Mouse (Mus musculus) hindbrain, embryonic 12.5 days (tissue): ENCODE results near the gene Podxl2. TPM values are rescaled to one million over a fixed set of nuclear protein-coding genes. Genes with fewer than 3 reads are reported as not detected.
A peak's percentile ranks its signal among the peaks of the same experiment; 100 is the strongest.

Source experiments
- ATAC-seq: fragments of 200-750 bp; cut with Nextera tagmentation; 2 replicates; pipeline ENCODE4 v1.8.0; 2017; ENCODE audit warnings: moderate TSS enrichment; ENCODE audit not compliant: low FRiP score
- H3K27ac ChIP-seq: fragments of 300-500 bp; sonication (generic); 2 replicates; pipeline ENCODE4 v1.5.1; 2016; ENCODE audit warnings: mild to moderate bottlenecking
- H3K27me3 ChIP-seq: fragments of 300-500 bp; sonication (generic); 2 replicates; pipeline ENCODE4 v1.6.1; 2016; ENCODE audit warnings: mild to moderate bottlenecking
- H3K36me3 ChIP-seq: fragments of 300-500 bp; sonication (generic); 2 replicates; pipeline ENCODE4 v1.6.1; 2016; ENCODE audit warnings: mild to moderate bottlenecking
- H3K4me1 ChIP-seq: fragments of 300-500 bp; sonication (generic); 2 replicates; pipeline ENCODE4 v1.6.1; 2016
- H3K4me2 ChIP-seq: fragments of 300-500 bp; sonication (generic); replicated peaks from 2 replicates; pipeline ENCODE4 v1.6.1; 2016; ENCODE audit warnings: mild to moderate bottlenecking
- H3K4me3 ChIP-seq: fragments of 300-500 bp; sonication (generic); 2 replicates; pipeline ENCODE4 v1.5.1; 2016; ENCODE audit warnings: mild to moderate bottlenecking
- H3K9ac ChIP-seq: fragments of 300-500 bp; sonication (generic); 2 replicates; pipeline ENCODE4 v1.6.1; 2016; ENCODE audit warnings: mild to moderate bottlenecking, moderate library complexity
- H3K9me3 ChIP-seq: fragments of 300-500 bp; sonication (generic); replicated peaks from 2 replicates; pipeline ENCODE4 v1.6.1; 2016; ENCODE audit warnings: mild to moderate bottlenecking
- WGBS: fragments of 180-500 bp; shearing (Covaris S2); methylation state at CpG from one replicate; pipeline ENCODE4 v1.1.7; 2016; 5-methylcytosine and 5-hydroxymethylcytosine counted together
- polyA plus RNA-seq: library from polyadenylated mRNA; unstranded; fragments of >200 nt; fragmentation: Nextera tagmentation; extraction: Ambion mirVana; gene quantifications from 2 replicates; pipeline ENCODE4 v1.2.1, GENCODE M21; 2016

Podxl2 gene
- polyA plus RNA-seq, 1 experiment from 2014 or later, result 386 TPM

DNA sequence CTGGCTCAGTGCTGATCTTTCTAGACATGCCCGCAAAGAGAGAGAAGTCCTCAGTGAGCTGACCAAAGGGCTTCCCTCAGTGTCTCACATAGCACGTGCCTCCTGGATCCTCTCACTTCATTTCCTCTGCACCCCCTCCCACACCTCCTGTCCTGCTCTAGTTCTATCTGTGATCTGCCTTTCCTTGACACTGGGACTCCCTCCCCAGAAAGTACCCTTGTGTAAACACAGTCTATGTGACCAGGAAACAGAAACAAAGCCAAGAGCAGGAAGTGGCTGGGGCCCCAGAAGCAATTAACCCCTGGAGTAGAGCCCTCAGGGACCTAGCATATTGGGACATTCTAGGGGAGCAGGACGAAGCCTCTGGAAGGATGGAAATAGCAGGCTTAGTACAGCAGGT is 54.0 kb downstream of the Podxl2 start:
- Histone ChIP-seq H3K9ac (no peak overlapping the region), H3K9me3 (no peaks in the 10 kb centered on the region), H3K36me3 (no peaks in the 10 kb centered on the region), H3K27me3 (no peaks in the 10 kb centered on the region), H3K4me2 (no peak overlapping the region), H3K4me3 (no peak overlapping the region), H3K4me1 (0 out of 2 replicates have a peak, but pooled peaks cover 3% of the 10 kb centered on the region), H3K27ac (no peak overlapping the region)
- WGBS, result 59% methylated on average over 3 of the region's 3 CpGs
- no peak for ATAC-seq

- no peak overlapping the region for H3K9ac ChIP-seq
- H3K9me3 ChIP-seq, result no peaks in the 10 kb centered on the region
- WGBS, result 85% methylated on average over 3 of the region's 3 CpGs
These were observed 57.9 kb downstream of the Podxl2 start for GRCm38 (mm10) chr6:88816913-88817312.

GRCm38 (mm10) chr6:88815489-88815888 is 59.4 kb downstream of the Podxl2 start:
- no peak for ATAC-seq
- 79% methylated on average over 3 of the region's 3 CpGs for WGBS

More at GRCm38 (mm10) chr6:88816913-88817312, 57.9 kb downstream of the Podxl2 start:
- no peak overlapping the region for H3K4me2 ChIP-seq
- H3K36me3 ChIP-seq, result no peaks in the 10 kb centered on the region
- peaks cover 9% of the 10 kb centered on the region for H3K4me1 ChIP-seq
- ATAC-seq, result no peak
- no peak overlapping the region for H3K4me3 ChIP-seq
- no peak overlapping the region for H3K27ac ChIP-seq
- H3K27me3 ChIP-seq, result no peaks in the 10 kb centered on the region

DNA sequence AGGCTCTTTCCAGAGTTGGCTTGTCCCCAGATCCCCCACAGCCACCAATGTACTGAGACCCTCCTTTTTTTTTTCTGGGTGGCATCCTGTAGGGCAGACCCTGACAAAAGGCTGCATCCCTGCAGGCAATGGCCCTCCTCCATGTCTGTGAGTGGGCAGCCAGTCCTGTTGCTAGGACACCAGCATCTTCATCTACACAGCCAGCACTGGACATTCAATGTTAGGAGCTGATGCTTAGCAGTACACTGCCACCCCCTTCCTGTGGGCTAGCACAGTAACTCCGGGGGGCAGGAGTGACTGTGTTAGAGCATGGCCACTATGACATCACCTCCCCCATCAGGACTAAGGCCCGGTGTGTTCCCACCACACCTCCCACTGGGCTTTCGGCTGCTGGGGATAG is 59.8 kb downstream of the Podxl2 start:
- no peaks in the 10 kb centered on the region for H3K27me3 ChIP-seq
- ATAC-seq, result no peak
- H3K9ac ChIP-seq, result no peak overlapping the region
- no peak overlapping the region for H3K4me3 ChIP-seq
- WGBS, result 47% methylated on average over 3 of the region's 3 CpGs
- H3K36me3 ChIP-seq, result no peaks in the 10 kb centered on the region
- no peak overlapping the region for H3K4me2 ChIP-seq
- H3K27ac ChIP-seq, result no peak overlapping the region
- peaks cover 20% of the 10 kb centered on the region for H3K4me1 ChIP-seq
- H3K9me3 ChIP-seq, result no peaks in the 10 kb centered on the region

More at GRCm38 (mm10) chr6:88815489-88815888, 59.4 kb downstream of the Podxl2 start:
- peaks cover 15% of the 10 kb centered on the region for H3K4me1 ChIP-seq
- no peaks in the 10 kb centered on the region for H3K27me3 ChIP-seq
- H3K4me3 ChIP-seq, result no peak overlapping the region
- no peak overlapping the region for H3K27ac ChIP-seq
- no peaks in the 10 kb centered on the region for H3K36me3 ChIP-seq
- H3K9me3 ChIP-seq, result no peaks in the 10 kb centered on the region
- no peak overlapping the region for H3K4me2 ChIP-seq
- H3K9ac ChIP-seq, result no peak overlapping the region

DNA sequence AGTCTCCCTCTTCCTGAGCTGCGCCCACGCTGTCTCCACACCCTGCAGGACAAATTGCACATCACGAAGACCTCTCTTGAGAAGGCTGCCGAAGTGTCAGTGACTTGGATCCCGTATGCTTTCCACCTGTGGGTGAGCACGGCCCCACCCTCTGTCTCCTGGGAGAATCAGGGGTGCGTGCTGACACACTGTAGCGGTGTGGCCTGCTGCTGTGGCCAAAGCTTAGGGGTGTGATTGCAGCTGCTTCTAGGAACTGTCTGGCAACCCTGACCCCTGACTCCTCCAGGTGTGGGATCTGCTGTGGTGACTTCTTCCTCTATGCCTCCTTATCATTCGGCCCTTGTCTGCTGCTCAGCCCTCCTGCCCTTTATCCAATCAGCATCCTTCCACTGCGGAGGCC is 61.0 kb downstream of the Podxl2 start:
- Histone ChIP-seq H3K27me3 (no peaks in the 10 kb centered on the region), H3K9me3 (no peaks in the 10 kb centered on the region), H3K27ac (no peak overlapping the region), H3K4me2 (no peak overlapping the region), H3K4me3 (no peak overlapping the region), H3K4me1 (peaks cover 27% of the 10 kb centered on the region), H3K9ac (no peak overlapping the region), H3K36me3 (no peaks in the 10 kb centered on the region)
- no peak for ATAC-seq
- 79% methylated on average over 10 of the region's 10 CpGs for WGBS

GRCm38 (mm10) chr6:88812886-88813285 is 62.0 kb downstream of the Podxl2 start:
- H3K9me3 ChIP-seq, result no peaks in the 10 kb centered on the region
- H3K36me3 ChIP-seq, result no peaks in the 10 kb centered on the region
- no peak overlapping the region for H3K4me3 ChIP-seq
- ATAC-seq, result no peak
- no peaks in the 10 kb centered on the region for H3K27me3 ChIP-seq
- no peak overlapping the region for H3K4me2 ChIP-seq
- WGBS, result 61% methylated on average over 3 of the region's 3 CpGs
- H3K9ac ChIP-seq, result no peak overlapping the region
- no peak overlapping the region for H3K27ac ChIP-seq
- peaks cover 27% of the 10 kb centered on the region for H3K4me1 ChIP-seq

DNA sequence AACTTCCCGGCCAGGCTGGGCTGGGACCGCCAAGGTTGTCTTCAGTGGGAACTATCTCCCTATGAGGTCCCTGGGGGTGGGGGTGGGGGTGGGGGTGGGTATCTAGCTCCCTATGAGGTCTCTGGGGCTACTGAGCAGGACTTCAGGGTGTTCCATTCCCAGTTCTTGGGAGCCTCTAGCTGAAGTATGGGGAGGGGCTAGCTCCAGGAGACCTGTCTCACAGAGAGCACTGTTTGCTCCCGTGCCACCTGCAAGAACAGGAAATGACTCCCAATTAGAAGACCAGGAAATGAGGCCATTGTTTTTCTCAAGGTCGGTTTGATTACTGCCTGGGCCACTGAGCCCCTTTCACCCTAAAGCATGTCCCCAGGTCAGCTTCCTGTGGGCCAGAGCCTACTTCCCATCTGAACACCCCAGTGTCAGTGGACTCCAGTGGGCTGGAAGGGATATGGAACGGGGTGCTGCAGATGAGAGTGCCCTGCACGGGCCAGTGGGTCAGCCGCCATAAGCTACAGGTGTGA is 62.9 kb downstream of the Podxl2 start:
- 75% methylated on average over 7 of the region's 7 CpGs for WGBS
- no peak for ATAC-seq

GRCm38 (mm10) chr6:88811396-88811795 is 63.4 kb downstream of the Podxl2 start:
- no peak for ATAC-seq
- H3K4me3 ChIP-seq, result no peak overlapping the region
- no peak overlapping the region for H3K27ac ChIP-seq
- H3K27me3 ChIP-seq, result no peaks in the 10 kb centered on the region
- H3K9me3 ChIP-seq, result no peaks in the 10 kb centered on the region
- WGBS, result 45% methylated on average over 7 of the region's 7 CpGs
- H3K9ac ChIP-seq, result no peak overlapping the region
- H3K4me2 ChIP-seq, result no peak overlapping the region
- no peaks in the 10 kb centered on the region for H3K36me3 ChIP-seq
- H3K4me1 ChIP-seq, result peaks cover 27% of the 10 kb centered on the region

More for the DNA sequence above, 62.9 kb downstream of the Podxl2 start:
- Histone ChIP-seq H3K9me3 (no peaks in the 10 kb centered on the region), H3K36me3 (no peaks in the 10 kb centered on the region), H3K4me3 (no peak overlapping the region), H3K27ac (no peak overlapping the region), H3K4me1 (peaks cover 27% of the 10 kb centered on the region), H3K4me2 (no peak overlapping the region), H3K27me3 (no peaks in the 10 kb centered on the region), H3K9ac (no peak overlapping the region)

- Histone ChIP-seq H3K27me3 (no peaks in the 10 kb centered on the region), H3K4me3 (no peak overlapping the region), H3K27ac (no peak overlapping the region; the same call in 1 of the 2 replicates), H3K36me3 (no peaks in the 10 kb centered on the region), H3K9ac (no peak overlapping the region), H3K4me2 (no peak overlapping the region), H3K9me3 (no peaks in the 10 kb centered on the region), H3K4me1 (peaks cover 27% of the 10 kb centered on the region)
- WGBS, result 44% methylated on average over 3 of the region's 3 CpGs
- ATAC-seq, result peak; percentile 46
These were observed 64.6 kb downstream of the Podxl2 start for GRCm38 (mm10) chr6:88810291-88810690.

GRCm38 (mm10) chr6:88809091-88810037 is 65.5 kb downstream of the Podxl2 start:
- H3K36me3 ChIP-seq, result no peaks in the 10 kb centered on the region
- H3K4me2 ChIP-seq, result no peak overlapping the region
- H3K9ac ChIP-seq, result 0 out of 2 replicates have a peak overlapping the region, but pooled peaks have one; percentile 2
- H3K27me3 ChIP-seq, result no peaks in the 10 kb centered on the region
- peak; percentile 55 for ATAC-seq
- H3K9me3 ChIP-seq, result no peaks in the 10 kb centered on the region
- no peak overlapping the region; the same call in 1 of the 2 replicates for H3K27ac ChIP-seq
- 70% methylated on average over 23 of the region's 23 CpGs for WGBS
- peaks cover 22% of the 10 kb centered on the region for H3K4me1 ChIP-seq
- no peak overlapping the region for H3K4me3 ChIP-seq

GRCm38 (mm10) chr6:88804966-88805577 is 69.8 kb downstream of the Podxl2 start:
- WGBS, result 90% methylated on average over 17 of the region's 17 CpGs
- Histone ChIP-seq H3K4me1 (peaks cover 20% of the 10 kb centered on the region), H3K4me2 (no peak overlapping the region), H3K27me3 (no peaks in the 10 kb centered on the region), H3K36me3 (no peaks in the 10 kb centered on the region), H3K27ac (no peak overlapping the region), H3K9ac (no peak overlapping the region), H3K4me3 (no peak overlapping the region), H3K9me3 (no peaks in the 10 kb centered on the region)
- ATAC-seq, result no peak

DNA sequence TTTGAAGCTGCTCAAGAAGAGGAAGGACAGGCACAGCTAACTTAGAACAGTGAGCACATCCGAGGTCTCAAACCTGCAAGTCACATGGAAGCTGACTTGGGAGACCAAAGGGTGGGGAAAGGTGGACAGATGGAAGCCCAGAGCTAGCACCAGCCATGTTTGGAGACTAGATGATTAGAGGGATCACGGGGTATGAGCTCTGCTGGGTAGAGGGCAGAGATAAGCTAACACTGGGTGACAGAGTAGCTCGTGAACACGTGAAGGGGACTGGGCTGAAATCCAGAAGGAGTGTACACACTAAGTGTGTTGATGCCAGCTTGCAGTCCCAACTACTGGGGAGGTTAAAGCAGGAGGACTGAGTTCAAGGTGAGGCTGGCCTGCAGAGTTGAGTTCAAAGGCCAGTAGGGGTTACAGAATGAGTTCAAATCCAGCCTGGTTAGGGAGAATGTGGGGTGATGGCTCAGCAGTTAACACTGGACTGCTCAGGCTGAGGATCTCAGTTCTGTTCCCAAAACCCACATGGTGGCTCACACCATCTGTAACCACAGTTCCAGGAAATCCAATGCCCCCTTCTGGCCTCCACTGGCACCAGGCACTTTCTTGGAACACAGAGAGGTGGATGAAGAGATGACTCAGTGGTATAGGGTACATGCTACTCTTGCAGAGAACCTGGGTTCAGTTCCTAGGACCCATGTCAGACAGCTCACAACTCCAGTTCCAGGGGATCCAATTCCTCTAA is 70.7 kb downstream of the Podxl2 start:
- Histone ChIP-seq H3K36me3 (no peaks in the 10 kb centered on the region), H3K4me1 (peaks cover 12% of the 10 kb centered on the region), H3K4me3 (no peak overlapping the region), H3K27me3 (no peaks in the 10 kb centered on the region), H3K27ac (no peak overlapping the region), H3K9me3 (no peaks in the 10 kb centered on the region), H3K9ac (no peak overlapping the region), H3K4me2 (no peak overlapping the region)
- WGBS, result 91% methylated on average over 4 of the region's 4 CpGs
- ATAC-seq, result no peak
